Mouse (Mus musculus) heart, embryonic 13.5 days (tissue): ENCODE measurements at regions not wholly inside any gene's neighbourhood (a gene's known extent, or its start where the extent isn't known, plus 50 kb on each side); places are given as distances from the start of the nearest gene placed in this dataset.
A peak's percentile ranks its signal among the peaks of the same experiment; 100 is the strongest.

ENCODE experiments used
- ATAC-seq: fragments of 200-750 bp; cut with Nextera tagmentation; 2 replicates; pipeline ENCODE4 v1.8.0; 2017; ENCODE audit warnings: moderate TSS enrichment; ENCODE audit not compliant: insufficient number of reproducible peaks, low FRiP score, low TSS enrichment; ENCODE audit errors: extremely low read depth
- H3K27ac ChIP-seq: fragments of 300-500 bp; sonication (generic); replicated peaks from 2 replicates; pipeline ENCODE4 v1.5.1; 2015; ENCODE audit warnings: moderate library complexity, mild to moderate bottlenecking, inconsistent platforms
- H3K27me3 ChIP-seq: fragments of 300-500 bp; sonication (generic); replicated peaks from 2 replicates; pipeline ENCODE4 v1.6.1; 2015; ENCODE audit warnings: mild to moderate bottlenecking, inconsistent platforms
- H3K36me3 ChIP-seq: fragments of 300-500 bp; sonication (generic); 2 replicates; pipeline ENCODE4 v1.6.1; 2015; ENCODE audit warnings: mild to moderate bottlenecking, inconsistent platforms
- H3K4me1 ChIP-seq: fragments of 300-500 bp; sonication (generic); 2 replicates; pipeline ENCODE4 v1.6.1; 2015; ENCODE audit warnings: inconsistent platforms
- H3K4me2 ChIP-seq: fragments of 300-500 bp; sonication (generic); 2 replicates; pipeline ENCODE4 v1.6.1; 2015; ENCODE audit warnings: inconsistent platforms, mild to moderate bottlenecking, moderate library complexity
- H3K4me3 ChIP-seq: fragments of 300-500 bp; sonication (generic); 2 replicates; pipeline ENCODE4 v1.5.1; 2015; ENCODE audit warnings: moderate library complexity, mild to moderate bottlenecking, inconsistent platforms
- H3K9ac ChIP-seq: fragments of 300-500 bp; sonication (generic); 2 replicates; pipeline ENCODE4 v1.6.1; 2015; ENCODE audit warnings: inconsistent platforms, mild to moderate bottlenecking, moderate library complexity
- H3K9me3 ChIP-seq: fragments of 300-500 bp; sonication (generic); 2 replicates; pipeline ENCODE4 v1.6.1; 2016; ENCODE audit warnings: inconsistent platforms
- WGBS: fragments of 180-500 bp; shearing (Covaris S2); methylation state at CpG from one replicate; pipeline ENCODE4 v1.1.7; 2015; ENCODE audit warnings: mixed read lengths; 5-methylcytosine and 5-hydroxymethylcytosine counted together

- Histone ChIP-seq H3K36me3 (no peaks in the 10 kb centered on the region), H3K27me3 (no peaks in the 10 kb centered on the region), H3K4me3 (no peak overlapping the region), H3K9ac (no peak overlapping the region), H3K27ac (no peak overlapping the region), H3K9me3 (0 out of 2 replicates have a peak, but pooled peaks cover 9% of the 10 kb centered on the region), H3K4me2 (no peak overlapping the region), H3K4me1 (no peaks in the 10 kb centered on the region)
- 82% methylated on average over 1 of the region's 1 CpGs for WGBS
- ATAC-seq = no peak
Observed at GRCm38 (mm10) chr12:32273474-32273873, 65.0 kb upstream of the Pik3cg start.

GRCm38 (mm10) chr12:32279861-32280260 is 71.4 kb upstream of the Pik3cg start:
- Histone ChIP-seq H3K27ac (no peak overlapping the region), H3K4me3 (no peak overlapping the region), H3K36me3 (no peaks in the 10 kb centered on the region), H3K9ac (no peak overlapping the region), H3K9me3 (no peaks in the 10 kb centered on the region), H3K27me3 (no peaks in the 10 kb centered on the region), H3K4me2 (no peak overlapping the region), H3K4me1 (peaks cover 5% of the 10 kb centered on the region; the same call in 1 of the 2 replicates)
- no peak for ATAC-seq
- 58% methylated on average over 4 of the region's 4 CpGs for WGBS

- ATAC-seq = no peak
- Histone ChIP-seq H3K4me2 (no peak overlapping the region), H3K4me1 (peaks cover 5% of the 10 kb centered on the region; the same call in 1 of the 2 replicates), H3K9me3 (no peaks in the 10 kb centered on the region), H3K27me3 (no peaks in the 10 kb centered on the region), H3K36me3 (no peaks in the 10 kb centered on the region), H3K9ac (no peak overlapping the region), H3K4me3 (no peak overlapping the region), H3K27ac (no peak overlapping the region)
- WGBS = 37% methylated on average over 2 of the region's 2 CpGs
Observed at GRCm38 (mm10) chr12:32280309-32280708, 71.8 kb upstream of the Pik3cg start.

- no peak overlapping the region for H3K27ac ChIP-seq
- peaks cover 5% of the 10 kb centered on the region; the same call in 1 of the 2 replicates for H3K4me1 ChIP-seq
- no peak overlapping the region for H3K4me2 ChIP-seq
- H3K27me3 ChIP-seq = no peaks in the 10 kb centered on the region
- no peaks in the 10 kb centered on the region for H3K36me3 ChIP-seq
- H3K9ac ChIP-seq = no peak overlapping the region
- H3K9me3 ChIP-seq = no peaks in the 10 kb centered on the region
- no peak overlapping the region for H3K4me3 ChIP-seq
- 59% methylated on average over 5 of the region's 5 CpGs for WGBS
- no peak for ATAC-seq
Observed at GRCm38 (mm10) chr12:32282371-32283163, 74.1 kb upstream of the Pik3cg start.

GRCm38 (mm10) chr12:32285039-32285438 is 76.6 kb upstream of the Pik3cg start:
- H3K4me3 ChIP-seq = no peak overlapping the region
- ATAC-seq = no peak
- WGBS = 44% methylated on average over 2 of the region's 2 CpGs

GRCm38 (mm10) chr12:32286652-32287051 is 78.2 kb upstream of the Pik3cg start:
- Histone ChIP-seq H3K36me3 (no peaks in the 10 kb centered on the region), H3K4me3 (no peak overlapping the region), H3K27ac (no peak overlapping the region), H3K4me1 (peaks cover 14% of the 10 kb centered on the region; the same call in 1 of the 2 replicates), H3K4me2 (no peak overlapping the region), H3K9me3 (no peaks in the 10 kb centered on the region), H3K27me3 (no peaks in the 10 kb centered on the region), H3K9ac (no peak overlapping the region)
- no peak for ATAC-seq
- 54% methylated on average over 2 of the region's 5 CpGs for WGBS

More at GRCm38 (mm10) chr12:32285039-32285438, 76.6 kb upstream of the Pik3cg start:
- H3K27me3 ChIP-seq = no peaks in the 10 kb centered on the region
- no peak overlapping the region for H3K27ac ChIP-seq
- H3K9ac ChIP-seq = no peak overlapping the region
- no peaks in the 10 kb centered on the region for H3K9me3 ChIP-seq
- no peaks in the 10 kb centered on the region for H3K36me3 ChIP-seq
- H3K4me2 ChIP-seq = no peak overlapping the region
- peaks cover 6% of the 10 kb centered on the region; the same call in 1 of the 2 replicates for H3K4me1 ChIP-seq

- Histone ChIP-seq H3K27me3 (no peaks in the 10 kb centered on the region), H3K9ac (no peak overlapping the region), H3K4me2 (no peak overlapping the region), H3K36me3 (no peaks in the 10 kb centered on the region), H3K27ac (no peak overlapping the region), H3K4me1 (peaks cover 16% of the 10 kb centered on the region; the same call in 1 of the 2 replicates), H3K4me3 (no peak overlapping the region), H3K9me3 (no peaks in the 10 kb centered on the region)
- 72% methylated on average over 5 of the region's 5 CpGs for WGBS
- ATAC-seq = no peak
Observed at GRCm38 (mm10) chr12:32291145-32291544, 82.7 kb upstream of the Pik3cg start.

- peak overlapping the region; percentile 72 for H3K9ac ChIP-seq
- H3K9me3 ChIP-seq = no peaks in the 10 kb centered on the region
- WGBS = 21% methylated on average over 18 of the region's 18 CpGs
Observed at GRCm38 (mm10) chr12:32291962-32292748, 83.7 kb upstream of the Pik3cg start.

GRCm38 (mm10) chr12:32292749-32293128 is 84.3 kb upstream of the Pik3cg start:
- ATAC-seq = no peak; the same call in 1 of the 2 replicates
- Histone ChIP-seq H3K36me3 (no peaks in the 10 kb centered on the region), H3K4me3 (no peak overlapping the region), H3K9ac (no peak overlapping the region), H3K4me1 (peaks cover 16% of the 10 kb centered on the region; the same call in 1 of the 2 replicates), H3K4me2 (0 out of 2 replicates have a peak overlapping the region, but pooled peaks have one; percentile 77), H3K9me3 (no peaks in the 10 kb centered on the region), H3K27ac (no peak overlapping the region), H3K27me3 (no peaks in the 10 kb centered on the region)
- WGBS = 59% methylated on average over 5 of the region's 5 CpGs

More at GRCm38 (mm10) chr12:32291962-32292748, 83.7 kb upstream of the Pik3cg start:
- H3K36me3 ChIP-seq = no peaks in the 10 kb centered on the region
- ATAC-seq = peak; percentile 48; the same call in 1 of the 2 replicates
- peaks cover 16% of the 10 kb centered on the region; the same call in 1 of the 2 replicates for H3K4me1 ChIP-seq
- H3K27me3 ChIP-seq = no peaks in the 10 kb centered on the region
- H3K4me3 ChIP-seq = peak overlapping the region; percentile 52
- H3K4me2 ChIP-seq = peak overlapping the region; percentile 77
- H3K27ac ChIP-seq = no peak overlapping the region

GRCm38 (mm10) chr12:32297431-32297830 is 81.1 kb upstream of the Ccdc71l start:
- no peak overlapping the region for H3K4me3 ChIP-seq
- 84% methylated on average over 7 of the region's 7 CpGs for WGBS
- no peaks in the 10 kb centered on the region for H3K27me3 ChIP-seq
- H3K9me3 ChIP-seq = no peaks in the 10 kb centered on the region
- H3K4me2 ChIP-seq = no peak overlapping the region
- no peak for ATAC-seq
- no peak overlapping the region for H3K9ac ChIP-seq
- H3K27ac ChIP-seq = no peak overlapping the region
- H3K4me1 ChIP-seq = no peaks in the 10 kb centered on the region
- no peaks in the 10 kb centered on the region for H3K36me3 ChIP-seq

GRCm38 (mm10) chr12:32299714-32300113 is 78.8 kb upstream of the Ccdc71l start:
- Histone ChIP-seq H3K9ac (no peak overlapping the region), H3K27me3 (no peaks in the 10 kb centered on the region), H3K36me3 (no peaks in the 10 kb centered on the region), H3K27ac (no peak overlapping the region), H3K4me1 (no peaks in the 10 kb centered on the region), H3K4me3 (no peak overlapping the region), H3K9me3 (no peaks in the 10 kb centered on the region), H3K4me2 (no peak overlapping the region)
- ATAC-seq = no peak
- 64% methylated on average over 2 of the region's 2 CpGs for WGBS
